ENCODE assay signal across 8 mouse cellular contexts in the genomic region with DNA sequence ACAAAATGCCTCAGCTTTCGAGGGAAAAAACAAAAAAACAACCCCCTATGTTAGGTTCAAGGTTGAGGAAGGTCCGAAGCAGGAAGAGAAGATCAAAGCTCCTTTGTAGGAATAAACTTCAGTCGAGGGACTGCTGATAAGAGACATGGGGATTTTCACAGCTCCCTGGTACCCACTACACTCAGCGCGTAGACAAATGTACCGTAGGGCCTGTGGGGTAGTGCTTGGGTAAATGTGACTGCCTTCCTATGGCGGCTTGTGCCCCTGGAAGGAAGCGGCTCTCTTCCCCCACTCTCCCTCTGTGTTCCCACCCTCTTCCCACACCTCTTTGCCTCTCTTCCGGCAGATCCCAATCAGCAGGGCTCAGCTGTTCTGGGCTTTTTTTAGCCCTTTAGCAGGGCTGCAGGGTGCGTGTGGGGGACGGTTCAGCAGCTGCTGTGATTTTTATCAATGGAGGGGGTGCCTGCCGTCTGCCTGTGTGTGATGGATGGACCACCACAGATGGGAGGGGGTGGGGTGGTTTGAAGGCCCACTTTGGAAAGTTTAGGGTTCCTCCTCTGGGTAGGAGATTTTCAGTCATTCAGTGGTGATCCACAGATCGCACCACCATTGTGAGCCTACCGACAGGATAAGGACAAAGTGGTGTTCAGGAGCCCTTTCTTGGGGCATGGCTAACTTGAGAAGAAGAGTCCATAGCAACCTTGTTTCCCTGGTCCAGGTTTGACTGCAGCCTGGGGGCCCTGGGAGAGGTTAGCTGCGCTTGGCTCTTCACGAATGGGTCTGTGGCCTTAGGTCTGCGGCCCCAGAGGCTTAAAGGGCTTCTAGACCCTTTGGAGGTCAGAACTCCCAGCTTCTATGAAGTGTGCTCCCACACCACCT. TPM values are rescaled to one million over a fixed set of nuclear protein-coding genes. Genes with fewer than 3 reads are reported as not detected.
DNase-seq lines count a peak whose midpoint lies in the region; ATAC-seq and TF ChIP-seq lines count a peak whose summit lies in the region.

No protein-coding gene starts in this region.

- H3K79me2 ChIP-seq in CH12.LX (replicated peaks; ENCODE audit: control insufficient read depth, extremely low read depth, insufficient read depth, poor library complexity, severe bottlenecking), result peaks cover 42% of the 10 kb centered on the region

- peak; percentile 24; the same call in 1 of the 2 replicates for TF ChIP-seq POLR2A in CH12.LX (IDR thresholded peaks at IDR 0.05; ENCODE audit: low read depth, low read length)

- H3K4me3 ChIP-seq in CH12.LX (replicated peaks in 1 of 3; ENCODE audit: low read depth in 2 of 3, low read length in 2 of 3, poor library complexity in 1 of 3), result no peak overlapping the region

- no peak for TF ChIP-seq EP300 in CH12.LX (IDR thresholded peaks at IDR 0.05; ENCODE audit: low read length)

- H3K36me3 ChIP-seq in CH12.LX (replicated peaks in 1 of 2; ENCODE audit: control insufficient read depth in 1 of 2, insufficient read depth in 1 of 2, low read length in 1 of 2), result peaks cover 63 to 92% of the 10 kb centered on the region in 2 experiments

- no peak for ATAC-seq in erythroblast, adult 5-6 weeks (replicated peaks; ENCODE audit: low FRiP score, poor library complexity, severe bottlenecking)

- intact Hi-C loops in left cerebral cortex, postnatal 36 days (cut with DNase I), result loop anchor here (5.0 kb wide), 1 partner anchor 35 kb away; no protein-coding TSS in a partner anchor

- dilution Hi-C loops in CH12.LX (cut with MboI; ENCODE audit: extremely low pct_ligation_motif_present, extremely low pct_unique_long_range_greater_than_20kb, low sequenced_read_pairs), result no loop called here

- H3K4me1 ChIP-seq in CH12.LX (ENCODE audit: control insufficient read depth in 1 of 2, insufficient read depth in 2 of 2), result peaks cover 27 to 85% of the 10 kb centered on the region in 2 experiments

- no peak for TF ChIP-seq RAD21 in CH12.LX (IDR thresholded peaks at IDR 0.05; ENCODE audit: low read depth, low read length)

- H3K4me2 ChIP-seq in CH12.LX (ENCODE audit: insufficient read depth, low read depth, poor library complexity, severe bottlenecking), result no peak overlapping the region

- H3K27me3 ChIP-seq in CH12.LX (replicated peaks), result no peaks in the 10 kb centered on the region

- no peak overlapping the region for H3K9ac ChIP-seq in CH12.LX (ENCODE audit: insufficient read depth, low read depth)

- H3K9me3 ChIP-seq in CH12.LX (replicated peaks; ENCODE audit: low read length), result no peaks in the 10 kb centered on the region

- DNase-seq in heart, adult 11 months, result peak; percentile 92
- no peak for DNase-seq in heart, adult 18-20 months
- DNase-seq in CH12.LX (ENCODE audit: extremely low read depth), result no peak
- DNase-seq in frontal cortex, postnatal 10 days (ENCODE audit: low spot score in 2 of 2), result peak; percentile 58 to 79
- peak; percentile 72 to 81 for DNase-seq in left cerebral cortex, postnatal 36 days (ENCODE audit: low spot score in 2 of 2)
- DNase-seq in right cerebral cortex, adult 18-20 months, result peak; percentile 88
- no peak for DNase-seq in natural killer cell, adult 2 months (ENCODE audit: low spot score in 2 of 2)

- H3K27ac ChIP-seq in CH12.LX (ENCODE audit: insufficient read depth, low read depth), result no peak overlapping the region

- no peak for TF ChIP-seq CTCF in CH12.LX (conservative IDR thresholded peaks at IDR 0.05 in 1 of 2, IDR thresholded peaks at IDR 0.05 in 1 of 2; ENCODE audit: low read depth in 2 of 2, low read length in 2 of 2)

- in situ Hi-C loops in CH12.LX (cut with MboI; ENCODE audit: low pct_ligation_motif_present, low pct_unique_long_range_greater_than_20kb, low sequenced_read_pairs), result no loop called here

TF ChIP-seq in CH12.LX, 34 proteins besides CTCF, POLR2A, EP300 and RAD21:
- TF ChIP-seq POLR2AphosphoS2 (IDR thresholded peaks at IDR 0.05; ENCODE audit: low read depth, low read length), result no peak
- TF ChIP-seq JUN (IDR thresholded peaks at IDR 0.05; ENCODE audit: insufficient read depth, low read depth, low read length), result no peak
- TF ChIP-seq NRF1 (IDR thresholded peaks at IDR 0.05; ENCODE audit: low read depth, low read length), result no peak
- TF ChIP-seq UBTF (IDR thresholded peaks at IDR 0.05; ENCODE audit: low read depth, low read length), result no peak
- no peak for TF ChIP-seq RCOR1 (conservative IDR thresholded peaks at IDR 0.05; ENCODE audit: low read depth, low read length)

RNA-seq across cellular contexts. Expression of a gene that starts 7.6 kb away (rescaled TPM):
- total RNA-seq in heart, adult 18-20 months (2021), result 1 to 10 TPM in 1 of 2 experiments, under 1 TPM in 1; 0.30 to 2.8 TPM
- 170 and 241 TPM in 2 replicates for total RNA-seq in CH12.LX (2012; rRNA removed)
- total RNA-seq in CH12.LX (2014; rRNA removed), result 178 and 203 TPM in 2 replicates
- 306 and 316 TPM in 2 replicates for polyA plus RNA-seq in CH12.LX (2012; ENCODE audit: insufficient read length, low read depth)
- not detected for total RNA-seq in left cerebral cortex, postnatal 36 days (2021)
- total RNA-seq in erythroblast, adult 5-6 weeks (2015; ENCODE audit: low replicate concordance), result 1.0 and 2.9 TPM in 2 replicates
- 0.60 and 0.98 TPM in 2 replicates for total RNA-seq in erythroblast, adult 5-6 weeks (2017; ENCODE audit: low replicate concordance)

RNA-seq across cellular contexts. Expression of a gene that starts 58.2 kb away (rescaled TPM):
- total RNA-seq in heart, adult 18-20 months (2021), result under 1 TPM; 0.07 to 0.18 TPM
- total RNA-seq in CH12.LX (2012; rRNA removed) (0.04 and 0.13 TPM in 2 replicates), CH12.LX (2014; rRNA removed) (not detected in 2 replicates)
- 0.11 TPM in 1 of 2 replicates, not detected in the other for polyA plus RNA-seq in CH12.LX (2012; ENCODE audit: insufficient read length, low read depth)
- under 1 TPM; 0.45 to 0.54 TPM for total RNA-seq in left cerebral cortex, postnatal 36 days (2021)
- total RNA-seq in erythroblast, adult 5-6 weeks (2015; ENCODE audit: low replicate concordance), result 0.77 TPM in 1 of 2 replicates, not detected in the other
- 0.42 TPM in 1 of 2 replicates, not detected in the other for total RNA-seq in erythroblast, adult 5-6 weeks (2017; ENCODE audit: low replicate concordance)

Comparison
In these comparisons a context has a peak if more than half of its experiments do, and no peak if none do; other contexts are left out.
1. DNase-seq: peak in heart, adult 11 months (single experiment), frontal cortex, postnatal 10 days (2 of 2), left cerebral cortex, postnatal 36 days (2 of 2) and right cerebral cortex, adult 18-20 months (single experiment); none in heart, adult 18-20 months (0 of 2), CH12.LX (single experiment) and natural killer cell, adult 2 months (0 of 2).
2. RNA of a gene that starts 7.6 kb away (total RNA-seq): 170 to 241 TPM in CH12.LX; 0.60 to 2.9 TPM in erythroblast, adult 5-6 weeks, 0.30 to 2.8 TPM in heart, adult 18-20 months and not detected in left cerebral cortex, postnatal 36 days; every median in the first group is over 10 times any median in the second.